Mouse (Mus musculus) spleen, adult 2 months (tissue): ENCODE measurements around the gene Esr1. TPM values are rescaled to one million over a fixed set of nuclear protein-coding genes. Genes with fewer than 3 reads are reported as not detected.

Experiments used
- DNase-seq, 2 experiments: peaks; one replicate each; pipeline versions ENCODE4 v3.0.0 to v3.0.0-alpha.2; 2012 to 2021; ENCODE audit warnings: low spot score in 2 of 2, low read depth in 1 of 2
- H3K27ac ChIP-seq: fragments of 200-500 bp; 2 replicates; pipeline ENCODE4 v1.5.1; 2012; ENCODE audit warnings: low read length, inconsistent platforms; ENCODE audit not compliant: insufficient read depth
- H3K27me3 ChIP-seq: fragments of 200-500 bp; 2 replicates; pipeline ENCODE4 v1.6.1; 2012; ENCODE audit warnings: mild to moderate bottlenecking, moderate library complexity, low read length, inconsistent platforms; ENCODE audit not compliant: control insufficient read depth, insufficient read depth
- H3K36me3 ChIP-seq: fragments of 200-500 bp; 2 replicates; pipeline ENCODE4 v1.6.1; 2012; ENCODE audit warnings: mild to moderate bottlenecking, low read length, inconsistent platforms; ENCODE audit not compliant: control insufficient read depth, insufficient read depth
- H3K4me1 ChIP-seq: fragments of 200-500 bp; 2 replicates; pipeline ENCODE4 v1.6.1; 2011; ENCODE audit warnings: inconsistent platforms; ENCODE audit not compliant: control insufficient read depth, insufficient read depth, insufficient read length
- H3K4me3 ChIP-seq: fragments of 200-500 bp; 2 replicates; pipeline ENCODE4 v1.5.1; 2011; ENCODE audit warnings: mild to moderate bottlenecking, inconsistent platforms; ENCODE audit not compliant: insufficient read depth, insufficient read length; ENCODE audit errors: extremely low read depth
- CTCF ChIP-seq: fragments of 200-500 bp; IDR thresholded peaks from 2 replicates; pipeline ENCODE4 v1.5.1; 2011; ENCODE audit warnings: mild to moderate bottlenecking, inconsistent platforms; ENCODE audit not compliant: insufficient read depth, insufficient read length, insufficient replicate concordance; ENCODE audit errors: extremely low read depth
- POLR2A ChIP-seq: fragments of 200-500 bp; IDR thresholded peaks from 2 replicates; pipeline ENCODE4 v1.6.1; 2011; ENCODE audit warnings: low read depth, low read length, inconsistent platforms
- WGBS: fragments of 180-500 bp; shearing (Covaris S2); methylation state at CpG from one replicate; pipeline ENCODE4 v1.1.7; 2018; 5-methylcytosine and 5-hydroxymethylcytosine counted together
- polyA plus RNA-seq: library from polyadenylated mRNA; depleted of rRNA; stranded (reverse); fragments of >200 nt; gene quantifications from 2 replicates; pipeline ENCODE4 v1.2.3, GENCODE M21; 2012

The Esr1 gene
- polyA plus RNA-seq, 1 experiment = 1.9 TPM

GRCm38 (mm10) chr10:4983919-4984318, 372.5 kb downstream of the Esr1 start:
- Histone ChIP-seq H3K4me1 (peaks cover 4% of the 10 kb centered on the region; the same call in 1 of the 2 replicates), H3K27ac (no peak overlapping the region), H3K27me3 (no peaks in the 10 kb centered on the region), H3K36me3 (no peaks in the 10 kb centered on the region), H3K4me3 (no peak overlapping the region)
- 90% methylated on average over 2 of the region's 2 CpGs for WGBS
- TF ChIP-seq POLR2A (no peak), CTCF (no peak)
- no peak for DNase-seq

- WGBS = 62% methylated on average over 3 of the region's 3 CpGs
- H3K27ac ChIP-seq = no peak overlapping the region
- no peaks in the 10 kb centered on the region for H3K27me3 ChIP-seq
- no peak for DNase-seq
- peaks cover 1% of the 10 kb centered on the region; the same call in 1 of the 2 replicates for H3K4me1 ChIP-seq
- H3K4me3 ChIP-seq = no peak overlapping the region
- TF ChIP-seq CTCF = no peak
- TF ChIP-seq POLR2A = no peak
- no peaks in the 10 kb centered on the region for H3K36me3 ChIP-seq
Observed at GRCm38 (mm10) chr10:4993802-4994201, 382.4 kb downstream of the Esr1 start.

- 80% methylated on average over 3 of the region's 3 CpGs for WGBS
- no peak overlapping the region for H3K4me3 ChIP-seq
Observed at GRCm38 (mm10) chr10:4996592-4996991, 385.2 kb downstream of the Esr1 start.

GRCm38 (mm10) chr10:5008795-5009366, 397.5 kb downstream of the Esr1 start:
- Histone ChIP-seq H3K4me1 (no peaks in the 10 kb centered on the region), H3K27ac (no peak overlapping the region), H3K4me3 (no peak overlapping the region), H3K27me3 (no peaks in the 10 kb centered on the region), H3K36me3 (no peaks in the 10 kb centered on the region)
- TF ChIP-seq CTCF = no peak
- TF ChIP-seq POLR2A = no peak
- DNase-seq = no peak
- 89% methylated on average over 8 of the region's 8 CpGs for WGBS

More at GRCm38 (mm10) chr10:4996592-4996991, 385.2 kb downstream of the Esr1 start:
- Histone ChIP-seq H3K36me3 (no peaks in the 10 kb centered on the region; the same call in 1 of the 2 replicates), H3K27me3 (no peaks in the 10 kb centered on the region), H3K27ac (no peak overlapping the region), H3K4me1 (no peaks in the 10 kb centered on the region)
- no peak for DNase-seq
- TF ChIP-seq POLR2A (no peak), CTCF (no peak)

GRCm38 (mm10) chr10:5012004-5012403, 400.6 kb downstream of the Esr1 start:
- H3K4me3 ChIP-seq = no peak overlapping the region
- no peak for DNase-seq
- TF ChIP-seq POLR2A (no peak), CTCF (no peak)
- H3K36me3 ChIP-seq = no peaks in the 10 kb centered on the region
- no peaks in the 10 kb centered on the region for H3K4me1 ChIP-seq
- H3K27ac ChIP-seq = no peak overlapping the region
- no peaks in the 10 kb centered on the region for H3K27me3 ChIP-seq

- Histone ChIP-seq H3K4me1 (no peaks in the 10 kb centered on the region), H3K27ac (no peak overlapping the region), H3K4me3 (no peak overlapping the region), H3K36me3 (no peaks in the 10 kb centered on the region), H3K27me3 (no peaks in the 10 kb centered on the region)
- WGBS = 79% methylated on average over 1 of the region's 1 CpGs
- TF ChIP-seq CTCF = no peak
- no peak for TF ChIP-seq POLR2A
- no peak for DNase-seq
Observed at GRCm38 (mm10) chr10:5014976-5015375, 403.6 kb downstream of the Esr1 start.

- WGBS = 77% methylated on average over 1 of the region's 1 CpGs
- H3K27me3 ChIP-seq = no peaks in the 10 kb centered on the region
- TF ChIP-seq POLR2A = no peak
- no peak for TF ChIP-seq CTCF
- H3K4me1 ChIP-seq = no peaks in the 10 kb centered on the region
- DNase-seq = no peak
- H3K36me3 ChIP-seq = no peaks in the 10 kb centered on the region
- no peak overlapping the region for H3K4me3 ChIP-seq
- H3K27ac ChIP-seq = no peak overlapping the region
Observed at GRCm38 (mm10) chr10:5017148-5017547, 405.8 kb downstream of the Esr1 start.
